Mouse (Mus musculus) ES-E14 (cell line): ENCODE data around the gene Notch1. TPM values are rescaled to one million over a fixed set of nuclear protein-coding genes. Genes with fewer than 3 reads are reported as not detected.

Experiments
- DNase-seq: peaks from one replicate; pipeline ENCODE4 v3.0.0-alpha.2; 2013; ENCODE audit warnings: low read depth, low spot score
- H3K27ac ChIP-seq: 2 replicates; pipeline ENCODE4 v1.5.1; 2012; ENCODE audit warnings: low read depth, mild to moderate bottlenecking, low read length, moderate library complexity, mixed read lengths; ENCODE audit not compliant: poor library complexity, insufficient read depth, severe bottlenecking
- H3K36me3 ChIP-seq: 2 replicates; pipeline ENCODE4 v1.6.1; 2012; ENCODE audit warnings: mild to moderate bottlenecking, low read length, moderate library complexity, mixed read lengths; ENCODE audit not compliant: control insufficient read depth, poor library complexity, insufficient read depth, severe bottlenecking
- H3K4me1 ChIP-seq, 2 experiments: fragments of 150-350 bp in 1 of 2; sonication (generic) in 1 of 2; 2 replicates each; pipeline ENCODE4 v1.6.1; 2012; ENCODE audit warnings: low read length in 2 of 2, mild to moderate bottlenecking in 1 of 2, mixed read lengths in 1 of 2; ENCODE audit not compliant: control insufficient read depth in 2 of 2, insufficient read depth in 2 of 2, poor library complexity in 1 of 2
- H3K4me3 ChIP-seq, 2 experiments: fragments of 150-350 bp in 1 of 2; sonication (generic) in 1 of 2; 2 replicates each; pipeline ENCODE4 v1.5.1; 2012; ENCODE audit warnings: low read length in 2 of 2, low read depth in 1 of 2, mild to moderate bottlenecking in 1 of 2, mixed read lengths in 1 of 2; ENCODE audit not compliant: insufficient read depth in 1 of 2, poor library complexity in 1 of 2, severe bottlenecking in 1 of 2
- H3K9ac ChIP-seq: 2 replicates; pipeline ENCODE4 v1.6.1; 2012; ENCODE audit warnings: low read depth, mild to moderate bottlenecking, low read length, mixed read lengths; ENCODE audit not compliant: poor library complexity, insufficient read depth, severe bottlenecking
- H3K9me3 ChIP-seq: fragments of 150-350 bp; sonication (generic); 2 replicates; pipeline ENCODE4 v1.6.1; 2012; ENCODE audit warnings: low read depth, mild to moderate bottlenecking, low read length; ENCODE audit not compliant: control insufficient read depth, insufficient read depth
- CHD2 ChIP-seq: IDR thresholded peaks from 2 replicates; pipeline ENCODE4 v1.6.1; 2014; ENCODE audit warnings: mild to moderate bottlenecking, low read depth, low read length, inconsistent platforms
- HCFC1 ChIP-seq: IDR thresholded peaks from 2 replicates; pipeline ENCODE4 v1.6.1; 2012; ENCODE audit warnings: low read length, inconsistent platforms, borderline replicate concordance; ENCODE audit not compliant: insufficient read depth
- MAFK ChIP-seq: IDR thresholded peaks from 2 replicates; pipeline ENCODE4 v1.6.1; 2014; ENCODE audit warnings: mild to moderate bottlenecking, low read depth, low read length, inconsistent platforms; ENCODE audit not compliant: insufficient read depth
- ZC3H11A ChIP-seq: IDR thresholded peaks from 2 replicates; pipeline ENCODE4 v1.6.1; 2012; ENCODE audit warnings: low read depth, mild to moderate bottlenecking, inconsistent platforms, low read length, borderline replicate concordance
- ZNF384 ChIP-seq: IDR thresholded peaks from 2 replicates; pipeline ENCODE4 v1.6.1; 2012; ENCODE audit warnings: low read depth, low read length, inconsistent platforms
- in situ Hi-C, 2 experiments: fragments of 600-800 bp; cut with MboI; formaldehyde crosslinking; loops; one replicate each; pipeline ENCODE4 v1.15.1; 2025; ENCODE audit warnings: low sequenced_read_pairs in 2 of 2, inconsistent platforms in 1 of 2; ENCODE audit not compliant: unreplicated experiment in 2 of 2
- total RNA-seq: library from RNA; depleted of rRNA; stranded (reverse); fragments of 300-350 nt; gene quantifications from 2 replicates; pipeline ENCODE4 v1.2.3, GENCODE M21; 2012; rRNA removed

Notch1 gene
- total RNA-seq: 34.9 and 77.8 TPM in 2 replicates

- in situ Hi-C loops: no loop called here
- TF ChIP-seq HCFC1 (no peak), ZNF384 (no peak), CHD2 (no peak), MAFK (no peak), ZC3H11A (no peak)
- no peaks in the 10 kb centered on the region for H3K9me3 ChIP-seq
These were observed at the start of gene Notch1 for GRCm38 (mm10) chr2:26516275-26516674. TSS of gene Notch1 (minus strand) at chr2:26516663.

DNA sequence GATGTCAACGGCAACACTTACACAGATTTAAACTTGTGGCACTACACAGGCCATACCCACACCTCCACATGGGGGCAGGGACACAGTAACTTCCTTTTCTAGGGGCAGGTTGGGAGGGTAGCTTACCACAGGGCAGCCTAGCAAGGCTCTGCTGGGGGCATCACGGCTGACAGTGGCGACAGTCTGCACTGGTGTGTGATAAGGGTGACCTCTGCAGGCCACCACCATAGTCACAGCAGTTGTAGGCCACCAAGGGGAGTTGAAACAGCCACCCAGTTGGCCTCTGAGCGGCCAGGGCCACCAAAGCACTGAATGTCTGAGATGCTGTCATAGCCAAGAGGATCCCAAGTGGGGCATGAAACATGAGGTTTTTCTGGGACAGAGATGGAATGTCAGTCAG lies 49.8 kb upstream of the Notch1 start:
- H3K4me3 ChIP-seq: no peak overlapping the region
- no peaks in the 10 kb centered on the region for H3K36me3 ChIP-seq
- in situ Hi-C loops: loop anchor here (10.0 to 25.0 kb wide), 2 partner anchors 111 to 254 kb away; partner anchors contain the start of gene Gpsm1 (in 1 of the 2)
- no peak overlapping the region for H3K27ac ChIP-seq
- TF ChIP-seq CHD2 (no peak), ZC3H11A (peak; percentile 75; the same call in 1 of the 2 replicates)
- no peaks in the 10 kb centered on the region; a peak in 1 of 4 replicates for H3K4me1 ChIP-seq
- H3K9ac ChIP-seq: no peak overlapping the region
- no peak for DNase-seq
- H3K9me3 ChIP-seq: no peaks in the 10 kb centered on the region

More at GRCm38 (mm10) chr2:26516275-26516674, at the start of gene Notch1:
- no peaks in the 10 kb centered on the region for H3K4me1 ChIP-seq
- H3K4me3 ChIP-seq: no peak within 1 kb of the TSS
- no peaks in the 10 kb centered on the region for H3K36me3 ChIP-seq
- H3K27ac ChIP-seq: no peak within 1 kb of the TSS
- DNase-seq: no peak
- no peak within 1 kb of the TSS for H3K9ac ChIP-seq

- H3K4me1 ChIP-seq: peaks cover 3 to 6% of the 10 kb centered on the region in 2 experiments; a peak in 2 of 4 replicates
- DNase-seq: peak; percentile 49
- TF ChIP-seq HCFC1: 0 out of 2 replicates have a peak, but pooled peaks have one; percentile 40
- TF ChIP-seq ZC3H11A: peak; percentile 97
- no peak for TF ChIP-seq CHD2
- TF ChIP-seq ZNF384: no peak
- TF ChIP-seq MAFK: no peak
- H3K9ac ChIP-seq: no peak overlapping the region
- no peak overlapping the region for H3K27ac ChIP-seq
- in situ Hi-C loops: loop anchor here (5.0 to 25.0 kb wide), 3 partner anchors 107 to 249 kb away; partner anchors contain the start of gene Gpsm1 (in 1 of the 2)
- no peaks in the 10 kb centered on the region for H3K9me3 ChIP-seq
- H3K36me3 ChIP-seq: no peaks in the 10 kb centered on the region
- H3K4me3 ChIP-seq: no peak overlapping the region
These were observed 45.0 kb upstream of the Notch1 start for GRCm38 (mm10) chr2:26561351-26562016.

DNA sequence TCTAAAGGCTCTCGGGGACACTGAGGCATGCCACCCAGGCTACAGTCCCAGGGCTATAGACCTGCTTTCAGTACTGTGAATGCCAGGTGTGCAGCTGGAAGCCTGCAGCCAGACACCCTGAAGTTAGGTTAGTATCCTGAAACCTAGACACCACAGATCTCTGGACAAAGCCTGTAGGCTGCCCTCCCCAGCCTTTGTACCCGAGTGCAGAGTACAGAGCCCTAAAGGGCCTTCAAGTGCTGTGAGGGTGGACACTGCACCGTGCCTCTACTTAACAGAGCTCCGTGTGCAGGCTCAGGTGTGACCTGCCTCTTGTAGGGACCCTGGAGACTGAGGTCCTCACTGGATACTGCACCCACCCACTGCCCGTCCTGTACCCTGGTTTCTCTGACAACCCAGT lies 44.0 kb upstream of the Notch1 start:
- no peak overlapping the region for H3K27ac ChIP-seq

More for the DNA sequence above, 44.0 kb upstream of the Notch1 start:
- no peak for TF ChIP-seq CHD2
- TF ChIP-seq ZC3H11A: no peak
- TF ChIP-seq HCFC1: no peak
- no peak for TF ChIP-seq MAFK
- no peak for TF ChIP-seq ZNF384
- H3K4me1 ChIP-seq: peaks cover 3 to 10% of the 10 kb centered on the region in 2 experiments; a peak in 2 of 4 replicates
- in situ Hi-C loops: loop anchor here (5.0 to 25.0 kb wide), 3 partner anchors 106 to 248 kb away; partner anchors contain the start of gene Gpsm1 (in 1 of the 2)
- H3K36me3 ChIP-seq: no peaks in the 10 kb centered on the region
- no peak overlapping the region for H3K9ac ChIP-seq
- no peak for DNase-seq
- H3K9me3 ChIP-seq: no peaks in the 10 kb centered on the region
- no peak overlapping the region for H3K4me3 ChIP-seq
